Comparison of ENCODE assay signal across 7 mouse cellular contexts in the genomic region with DNA sequence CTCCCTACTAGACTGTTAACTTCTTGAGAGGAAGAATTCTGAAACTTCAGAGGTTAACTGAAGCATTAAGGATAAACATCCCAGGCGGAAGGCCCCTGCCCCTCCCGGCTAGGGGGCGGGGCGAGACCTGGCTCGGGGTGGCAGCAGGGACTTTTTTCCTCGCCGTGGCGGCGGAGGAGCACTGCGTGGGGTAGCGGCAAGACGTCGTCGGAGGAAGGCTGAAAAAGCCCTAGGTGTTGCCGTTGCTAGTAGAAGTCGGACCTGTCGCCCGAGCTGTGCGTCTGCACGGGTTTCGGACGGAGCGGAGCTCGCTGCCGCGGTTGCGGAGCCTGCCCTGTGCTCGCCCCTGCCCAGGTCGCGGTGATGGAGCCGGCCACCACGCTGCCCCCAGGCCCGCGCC. TPM values are rescaled to one million over a fixed set of nuclear protein-coding genes. Genes with fewer than 3 reads are reported as not detected.
DNase-seq lines count a peak whose midpoint lies in the region; ATAC-seq lines count a peak whose summit lies in the region.

A gene (plus strand): TSS at position 196 of the 400 bp plus-strand sequence.

- peaks cover 7% of the 10 kb centered on the region; the same call in 1 of the 2 replicates for H3K27me3 ChIP-seq in embryonic facial prominence, embryonic 10.5 days (replicated peaks; ENCODE audit: low read depth, poor library complexity, severe bottlenecking)
- H3K27me3 ChIP-seq in intestine, embryonic 16.5 days (replicated peaks; ENCODE audit: control insufficient read depth, insufficient read depth, low read length) = no peaks in the 10 kb centered on the region
- H3K27me3 ChIP-seq in midbrain, embryonic 11.5 days (ENCODE audit: control insufficient read depth, insufficient read depth, low read length) = peaks cover 4% of the 10 kb centered on the region; the same call in 1 of the 2 replicates

- WGBS in embryonic facial prominence, embryonic 10.5 days = under 1% methylated on average over 34 of the region's 34 CpGs
- under 1% methylated on average over 33 of the region's 34 CpGs for WGBS in intestine, embryonic 16.5 days
- WGBS in midbrain, embryonic 11.5 days = under 1% methylated on average over 34 of the region's 34 CpGs

- peak; percentile 93 for DNase-seq in adrenal gland, adult 2 months
- DNase-seq in embryonic facial prominence, embryonic 10.5 days (ENCODE audit: low spot score) = peak; percentile 94
- no peak for DNase-seq in gonadal fat pad, adult 2 months (ENCODE audit: low read depth)
- peak; percentile 87 for DNase-seq in left cerebral cortex, postnatal 4 days
- DNase-seq in midbrain, embryonic 11.5 days (ENCODE audit: low spot score, missing footprints) = peak; percentile 99
- DNase-seq in skeletal muscle tissue, adult 2 months (ENCODE audit: low read depth, low spot score) = peak; percentile 79

- peak within 1 kb of the TSS; percentile 90 for H3K9ac ChIP-seq in intestine, embryonic 16.5 days (ENCODE audit: low read depth, low read length)
- H3K9ac ChIP-seq in midbrain, embryonic 11.5 days (ENCODE audit: low read length) = peak within 1 kb of the TSS; percentile 99

- peak within 1 kb of the TSS; percentile 99 for H3K27ac ChIP-seq in embryonic facial prominence, embryonic 10.5 days (replicated peaks)
- H3K27ac ChIP-seq in intestine, embryonic 16.5 days (ENCODE audit: low read length) = peak within 1 kb of the TSS; percentile 96
- H3K27ac ChIP-seq in midbrain, embryonic 11.5 days (ENCODE audit: low read depth, low read length) = peak within 1 kb of the TSS; percentile 89

- peak; percentile 28 for ATAC-seq in intestine, embryonic 16.5 days
- ATAC-seq in midbrain, embryonic 11.5 days (ENCODE audit: low FRiP score) = peak; percentile 20

- peak within 1 kb of the TSS; percentile 75 for H3K4me2 ChIP-seq in intestine, embryonic 16.5 days (ENCODE audit: low read depth, low read length)
- H3K4me2 ChIP-seq in midbrain, embryonic 11.5 days = peak within 1 kb of the TSS; percentile 72

- H3K4me1 ChIP-seq in embryonic facial prominence, embryonic 10.5 days = peaks cover 47% of the 10 kb centered on the region
- H3K4me1 ChIP-seq in intestine, embryonic 16.5 days (ENCODE audit: control insufficient read depth, insufficient read depth, low read length) = peaks cover 28% of the 10 kb centered on the region
- H3K4me1 ChIP-seq in midbrain, embryonic 11.5 days (ENCODE audit: control insufficient read depth, insufficient read depth, low read length) = peaks cover 17% of the 10 kb centered on the region

- no peaks in the 10 kb centered on the region for H3K36me3 ChIP-seq in embryonic facial prominence, embryonic 10.5 days (replicated peaks)
- H3K36me3 ChIP-seq in intestine, embryonic 16.5 days (ENCODE audit: control insufficient read depth, insufficient read depth, low read length) = no peaks in the 10 kb centered on the region
- no peaks in the 10 kb centered on the region for H3K36me3 ChIP-seq in midbrain, embryonic 11.5 days (ENCODE audit: control insufficient read depth, insufficient read depth, low read length)

- no peaks in the 10 kb centered on the region for H3K9me3 ChIP-seq in embryonic facial prominence, embryonic 10.5 days
- no peaks in the 10 kb centered on the region for H3K9me3 ChIP-seq in intestine, embryonic 16.5 days (ENCODE audit: control insufficient read depth, low read length)
- no peaks in the 10 kb centered on the region for H3K9me3 ChIP-seq in midbrain, embryonic 11.5 days (ENCODE audit: control insufficient read depth, low read length)

- intact Hi-C loops in left cerebral cortex, postnatal 4 days (cut with DNase I) = no loop called here

- peak within 1 kb of the TSS; percentile 100 for H3K4me3 ChIP-seq in embryonic facial prominence, embryonic 10.5 days
- H3K4me3 ChIP-seq in intestine, embryonic 16.5 days (ENCODE audit: low read length) = peak within 1 kb of the TSS; percentile 78
- H3K4me3 ChIP-seq in midbrain, embryonic 11.5 days (ENCODE audit: low read depth, low read length) = peak within 1 kb of the TSS; percentile 100

RNA-seq across cellular contexts. Expression of the gene that starts here (rescaled TPM):
- 10 to 100 TPM; 36.0 TPM for total RNA-seq in adrenal gland, adult 2 months (2021)
- polyA plus RNA-seq in adrenal gland, adult 2 months (2012; rRNA removed) = 22.3 and 23.5 TPM in 2 replicates
- 78.4 and 79.0 TPM in 2 replicates for polyA plus RNA-seq in embryonic facial prominence, embryonic 10.5 days (2016; fragmentation: Nextera tagmentation; extraction: Ambion mirVana)
- 15.5 and 16.6 TPM in 2 replicates for polyA plus RNA-seq in gonadal fat pad, adult 2 months (2012; rRNA removed)
- 25.4 and 26.3 TPM in 2 replicates for polyA plus RNA-seq in intestine, embryonic 16.5 days (2015; fragmentation: Nextera tagmentation; extraction: Ambion mirVana)
- total RNA-seq in left cerebral cortex, postnatal 4 days (2021) = 100 to 1,000 TPM in 1 of 2 experiments, 10 to 100 TPM in 1; 98.4 to 107 TPM
- polyA plus RNA-seq in midbrain, embryonic 11.5 days (2014; fragmentation: Nextera tagmentation; extraction: Ambion mirVana) = 74.0 and 85.3 TPM in 2 replicates
